Mouse (Mus musculus) ES-CJ7 (cell line): ENCODE results near the gene Reps2.
A peak's percentile ranks its signal among the peaks of the same experiment; 100 is the strongest.

ENCODE experiments used
- DNase-seq: peaks from one replicate; pipeline ENCODE4 v3.0.0; 2011; ENCODE audit warnings: low read depth, low spot score

Reps2 gene

DNA sequence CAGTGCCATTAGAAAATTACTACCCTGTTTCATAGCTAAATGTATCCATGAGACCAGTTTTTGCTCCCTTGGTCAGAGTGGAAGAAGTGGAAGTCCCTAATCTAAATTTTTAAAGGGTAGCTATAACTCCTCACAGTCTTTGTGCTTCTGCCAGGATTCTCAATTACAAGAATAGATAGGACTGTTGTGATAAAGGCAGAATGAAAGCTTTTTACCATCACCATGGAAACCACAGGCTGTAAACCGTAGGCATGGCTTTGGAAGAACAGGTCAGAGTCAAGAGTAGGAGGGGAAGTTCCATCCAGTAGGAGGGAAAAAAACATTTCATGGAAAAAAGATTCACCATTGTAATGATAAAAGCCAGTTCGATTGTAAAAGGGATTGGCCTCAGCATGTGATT, 147.0 kb downstream of the Reps2 start:
- no peak for DNase-seq

- no peak for DNase-seq
These were observed 154.8 kb downstream of the Reps2 start for GRCm38 (mm10) chrX:162488630-162489029.

DNA sequence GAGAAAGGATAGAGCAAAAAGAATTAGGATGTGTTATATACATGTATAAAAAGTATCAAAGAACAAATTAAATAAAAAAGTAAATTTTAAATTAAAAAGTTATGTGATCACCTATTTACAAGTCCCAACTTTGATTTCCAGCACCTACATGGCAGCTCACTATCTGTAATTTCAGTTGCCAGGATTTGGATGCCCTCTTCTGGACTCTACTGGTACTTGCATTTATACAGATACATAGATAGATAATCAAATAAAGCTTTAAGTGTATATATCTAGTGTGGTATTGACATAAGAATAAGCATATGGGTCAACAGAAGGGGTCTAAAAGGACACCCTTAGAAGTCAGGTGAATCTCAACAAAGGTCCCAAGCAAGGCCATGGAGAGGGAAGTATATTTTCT, 155.7 kb downstream of the Reps2 start:
- DNase-seq: no peak

GRCm38 (mm10) chrX:162470213-162470612, 173.2 kb downstream of the Reps2 start:
- DNase-seq: no peak

DNA sequence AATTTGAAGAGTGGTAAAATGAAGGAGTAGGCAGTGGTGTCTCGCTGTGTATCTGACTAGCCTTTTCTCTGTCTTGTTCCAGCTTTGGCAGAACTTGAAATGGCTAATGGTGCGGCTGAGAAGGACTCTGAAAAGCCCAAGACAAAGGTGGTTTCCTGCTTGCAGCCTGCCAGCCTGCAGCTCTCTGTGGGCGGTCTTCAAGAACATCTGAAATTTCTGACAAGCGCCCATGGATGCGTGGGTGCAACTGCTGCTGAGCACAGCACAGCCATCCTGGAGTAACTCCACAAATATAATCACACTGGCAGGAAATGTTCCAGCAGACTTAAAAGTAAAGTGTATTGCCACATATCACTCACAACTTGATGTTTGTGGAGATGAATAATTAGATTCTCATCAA, 181.3 kb downstream of the Reps2 start:
- no peak for DNase-seq

DNA sequence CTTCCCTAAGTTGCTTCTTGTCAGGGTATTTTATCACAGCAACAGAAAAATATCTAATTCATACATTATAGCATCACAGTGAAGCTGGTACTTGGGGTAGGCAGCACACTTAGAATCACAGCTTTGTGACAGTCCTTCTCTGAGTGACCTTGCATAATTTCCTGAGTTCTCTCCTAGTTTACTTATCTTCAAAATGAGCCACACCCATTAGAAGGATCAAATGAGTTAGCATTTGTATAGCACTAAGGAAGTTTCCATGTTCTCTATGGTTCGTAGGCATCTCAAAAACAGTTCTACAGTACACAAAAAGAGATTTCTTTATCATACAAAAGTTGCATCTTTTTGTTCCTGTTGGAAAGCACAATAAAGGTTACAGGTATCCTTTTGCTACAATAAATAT, 187.0 kb downstream of the Reps2 start:
- DNase-seq: no peak

GRCm38 (mm10) chrX:162455364-162455763, 188.1 kb downstream of the Reps2 start:
- no peak for DNase-seq

GRCm38 (mm10) chrX:162453821-162454402, 189.5 kb downstream of the Reps2 start:
- no peak for DNase-seq

GRCm38 (mm10) chrX:162452642-162453041, 190.8 kb downstream of the Reps2 start:
- DNase-seq: no peak

DNA sequence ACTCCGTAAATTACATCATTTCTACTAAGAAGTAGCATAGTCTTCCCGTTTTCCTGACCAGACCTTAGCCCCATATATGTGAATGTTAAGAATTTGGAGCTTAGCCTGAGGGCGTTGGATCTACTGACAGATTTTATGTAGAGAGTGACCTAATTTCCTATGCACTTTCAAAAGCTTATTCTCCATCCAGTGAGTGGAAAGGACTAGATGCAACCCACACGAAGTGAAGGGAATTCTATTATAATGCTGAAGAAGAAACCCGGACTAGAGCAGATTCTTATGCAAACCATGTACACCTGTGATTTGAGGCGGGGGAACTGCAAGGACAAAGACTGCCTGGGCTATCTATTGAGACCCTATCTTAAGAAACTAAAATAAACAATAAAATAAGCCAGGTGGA, 195.5 kb downstream of the Reps2 start:
- peak; percentile 13 for DNase-seq

DNA sequence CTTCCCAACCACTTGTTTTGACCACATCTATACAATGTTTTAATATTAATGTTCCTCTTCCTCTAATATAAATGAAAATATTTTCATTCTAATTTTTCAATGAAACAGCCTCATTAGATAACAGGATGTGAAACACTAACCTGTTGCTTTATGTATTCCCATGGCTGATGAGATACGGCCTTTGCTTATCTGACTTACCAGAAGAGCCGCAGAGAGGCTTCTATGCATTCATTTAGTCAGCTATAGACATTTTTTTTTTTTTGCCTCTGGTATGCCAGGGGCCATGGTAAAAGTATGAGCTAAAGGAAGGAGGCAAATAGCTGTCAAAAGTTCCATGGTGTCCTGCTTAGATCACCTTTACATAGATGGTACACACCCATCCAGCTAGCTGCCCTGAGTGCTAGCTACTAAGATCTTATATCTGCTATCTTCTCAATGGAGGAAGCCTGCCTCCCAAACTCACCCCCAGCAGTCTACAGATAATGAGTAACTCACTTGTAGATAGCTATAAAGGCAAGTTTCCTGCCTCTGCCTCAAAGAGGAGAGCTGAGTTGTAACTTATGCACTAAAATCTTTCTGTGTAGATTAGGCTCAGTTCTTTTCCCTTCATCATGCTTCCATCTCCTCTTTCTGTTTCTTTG, 196.7 kb downstream of the Reps2 start:
- DNase-seq: no peak

DNA sequence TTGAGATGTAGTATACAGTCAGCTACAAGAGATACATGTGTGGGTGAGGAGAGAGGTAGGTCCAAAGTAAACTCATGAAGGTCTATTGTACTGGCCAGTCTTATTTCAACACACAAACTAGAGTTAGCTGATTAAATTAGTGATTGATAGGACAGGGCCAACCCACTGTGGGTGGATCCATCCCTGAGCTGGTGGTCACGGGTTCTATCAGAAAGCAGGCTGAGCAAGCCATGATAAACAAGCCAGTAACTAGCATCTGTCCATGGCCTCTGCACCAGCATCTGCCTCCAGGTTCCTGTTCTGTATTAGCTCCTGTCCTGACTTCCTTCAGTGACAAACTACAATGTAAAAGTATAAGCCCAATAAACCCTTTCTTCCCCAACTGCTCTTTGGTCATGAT, 200.1 kb downstream of the Reps2 start:
- DNase-seq: no peak

DNA sequence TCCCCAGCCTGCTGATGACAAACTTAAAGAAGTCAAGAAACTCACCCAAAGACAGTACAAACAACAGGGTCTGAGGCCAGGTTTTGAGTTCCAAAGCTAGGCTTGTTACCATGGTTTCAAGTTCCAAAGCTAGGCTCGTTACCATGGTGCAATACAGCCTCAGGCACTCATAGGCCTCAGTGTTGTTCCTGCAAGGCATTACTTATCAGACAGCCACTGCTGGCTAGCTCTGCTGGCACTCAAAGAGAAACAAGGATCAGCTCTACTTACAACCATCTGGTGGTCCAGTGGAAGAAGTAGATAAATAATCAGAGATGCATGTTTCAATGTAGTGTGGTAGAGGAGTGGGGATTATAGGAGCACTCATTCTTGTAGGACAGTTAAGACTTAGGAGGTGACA, 200.5 kb downstream of the Reps2 start:
- no peak for DNase-seq

GRCm38 (mm10) chrX:162432776-162433543, 210.5 kb downstream of the Reps2 start:
- DNase-seq: no peak

DNA sequence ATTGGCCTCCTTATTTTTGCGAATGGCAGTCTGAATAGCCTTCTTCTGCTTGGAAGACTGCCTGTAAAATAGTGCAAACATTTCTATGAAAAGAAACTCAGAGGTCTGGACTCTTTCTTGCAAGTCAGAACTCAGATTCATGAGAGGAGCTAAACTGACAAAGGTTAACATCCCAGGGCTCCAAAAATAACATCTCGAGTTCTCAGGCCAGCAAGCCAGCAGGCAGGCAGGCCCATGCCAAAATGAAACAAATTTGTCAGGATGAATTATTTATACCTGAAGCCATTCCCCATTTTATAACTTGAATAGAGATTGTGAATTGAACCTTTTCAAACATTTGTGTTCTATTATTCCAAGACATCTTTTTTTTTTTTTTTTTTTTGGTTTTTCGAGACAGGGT, 215.8 kb downstream of the Reps2 start:
- DNase-seq: no peak

- no peak for DNase-seq
These were observed 224.0 kb downstream of the Reps2 start for GRCm38 (mm10) chrX:162419431-162419830.

GRCm38 (mm10) chrX:162413124-162413523, 230.3 kb downstream of the Reps2 start:
- no peak for DNase-seq

- DNase-seq: no peak
These were observed 236.2 kb downstream of the Reps2 start for GRCm38 (mm10) chrX:162407291-162407690.

DNA sequence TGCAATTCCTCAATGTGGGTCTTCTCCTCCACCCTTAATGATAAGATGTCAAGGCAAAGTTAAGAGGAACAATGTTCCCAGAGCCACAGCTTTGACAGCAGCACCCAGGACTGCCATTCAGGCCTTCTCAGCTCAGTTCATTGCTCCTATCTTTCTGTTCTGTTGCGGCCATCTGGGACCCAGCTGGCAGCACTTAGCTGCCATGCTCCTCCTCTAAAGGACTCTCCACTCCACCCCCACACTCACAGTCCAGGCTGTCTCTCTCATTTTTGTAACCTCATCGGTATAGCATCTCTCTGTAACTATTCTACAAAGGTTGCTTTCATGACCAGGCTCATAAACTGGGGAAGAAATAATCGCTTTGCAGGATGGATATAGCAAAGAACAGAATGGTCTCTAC, 241.0 kb downstream of the Reps2 start:
- no peak for DNase-seq

DNA sequence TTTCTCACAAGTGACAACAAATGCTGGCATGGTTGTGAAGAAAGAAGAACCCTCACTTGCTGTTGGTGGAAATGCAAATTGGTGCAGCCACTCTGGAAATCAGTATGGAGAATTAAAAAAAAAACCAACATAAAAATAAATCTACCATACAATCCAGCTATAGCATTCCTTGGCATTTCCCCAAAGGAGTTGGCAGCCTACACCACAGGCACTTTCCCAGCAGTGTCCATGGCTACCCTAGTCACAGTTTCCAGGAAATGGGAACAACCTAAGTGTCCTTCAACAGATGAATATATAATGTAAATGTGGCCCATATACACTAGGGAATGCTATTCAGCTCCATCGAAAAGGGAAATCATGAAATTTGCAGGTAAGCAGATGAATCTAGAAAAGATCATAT, 262.7 kb downstream of the Reps2 start:
- DNase-seq: no peak

GRCm38 (mm10) chrX:162363206-162363605, 280.2 kb downstream of the Reps2 start:
- DNase-seq: no peak
